Mouse (Mus musculus): ENCODE measurements around the gene Eif4a2. TPM values are rescaled to one million over a fixed set of nuclear protein-coding genes. Genes with fewer than 3 reads are reported as not detected.

Gene Eif4a2
- total RNA-seq (2023): 1,147 TPM

GRCm38 (mm10) chr16:23107231-23107942 lies at the start of gene Eif4a2:
Eif4a2 (plus strand) TSS chr16:23107444.

GRCm38 (mm10) chr16:23057668-23058447 lies 49.4 kb upstream of the Eif4a2 start, which contains the start of gene Kng1:
Kng1 (plus strand) TSS chr16:23057865.

GRCm38 (mm10) chr16:23127673-23128375 lies 20.6 kb downstream of the Eif4a2 start, which contains the start of gene Rfc4:
Rfc4 (minus strand) TSS chr16:23127737.

GRCm38 (mm10) chr16:23146280-23146679 lies 39.0 kb downstream of the Eif4a2 start, which contains the start of gene Adipoq:
Adipoq (plus strand) TSS chr16:23146536.

Other genes starting within 250 kb of the Eif4a2 start
- gene Tbccd1, start 249.8 kb upstream of the Eif4a2 start, total RNA-seq (2023): 15.9 TPM
- gene Dnajb11, start 249.6 kb upstream of the Eif4a2 start, total RNA-seq (2023): 47.6 TPM
- gene Ahsg, start 216.2 kb upstream of the Eif4a2 start, total RNA-seq (2023): not detected
- not detected for gene Fetub, start 189.1 kb upstream of the Eif4a2 start, total RNA-seq (2023)
- not detected for gene Hrg, start 156.4 kb upstream of the Eif4a2 start, total RNA-seq (2023)
- gene Kng2, start 78.0 kb upstream of the Eif4a2 start, total RNA-seq (2023): not detected
- gene Kng1, start 49.6 kb upstream of the Eif4a2 start, total RNA-seq (2023): not detected
- gene Rfc4, start 20.3 kb downstream of the Eif4a2 start, total RNA-seq (2023): 10.1 TPM
- gene Adipoq, start 39.1 kb downstream of the Eif4a2 start, total RNA-seq (2023): not detected
- gene St6gal1, start 117.3 kb downstream of the Eif4a2 start, total RNA-seq (2023): 81.4 TPM

All from CD8-positive naive resting alpha-beta T cell, adult 57 days (primary cell).